Mouse (Mus musculus): Measurements from ENCODE around the gene Praf2.
"Not testable (repeated sequence)": the region's sequence is repeated elsewhere in the genome, so short reads cannot be mapped to it uniquely, and the experiment has no call there.

The Praf2 gene

GRCm38 (mm10) chrX:7740082-7740819 lies 12.0 kb downstream of the Praf2 start:
- DNase-seq: no peak

- DNase-seq: no peak
Observed at GRCm38 (mm10) chrX:7741103-7741502, 12.9 kb downstream of the Praf2 start.

- DNase-seq: no peak
Observed at GRCm38 (mm10) chrX:7743470-7743869, 15.2 kb downstream of the Praf2 start.

- no peak for DNase-seq
Observed at GRCm38 (mm10) chrX:7744940-7745339, 16.7 kb downstream of the Praf2 start.

- no peak for DNase-seq
Observed at GRCm38 (mm10) chrX:7745429-7745828, 17.2 kb downstream of the Praf2 start.

GRCm38 (mm10) chrX:7750432-7751116 lies 22.3 kb downstream of the Praf2 start, which contains the start of gene Ccdc120:
Gene Ccdc120 (minus strand): TSS chrX:7750905.
- peak; percentile 75 for DNase-seq

GRCm38 (mm10) chrX:7753627-7754026 lies 25.4 kb downstream of the Praf2 start:
- DNase-seq: not testable (repeated sequence)

GRCm38 (mm10) chrX:7762137-7762920 lies 34.1 kb downstream of the Praf2 start, which contains the start of gene Tfe3:
Gene Tfe3 (plus strand): TSS chrX:7762560.
- peak; percentile 87 for DNase-seq

- no peak for DNase-seq
Observed at GRCm38 (mm10) chrX:7762921-7763197, 34.6 kb downstream of the Praf2 start.

GRCm38 (mm10) chrX:7763631-7764393 lies 35.6 kb downstream of the Praf2 start:
- peak; percentile 6 for DNase-seq

- DNase-seq: no peak
Observed at GRCm38 (mm10) chrX:7764657-7765280, 36.5 kb downstream of the Praf2 start.

- no peak for DNase-seq
Observed at GRCm38 (mm10) chrX:7765281-7765670, 37.0 kb downstream of the Praf2 start.

GRCm38 (mm10) chrX:7765764-7766163 lies 37.5 kb downstream of the Praf2 start:
- DNase-seq: peak; percentile 37

- DNase-seq: no peak
Observed at GRCm38 (mm10) chrX:7769302-7770017, 41.2 kb downstream of the Praf2 start.

GRCm38 (mm10) chrX:7772766-7773165 lies 44.5 kb downstream of the Praf2 start:
- DNase-seq: no peak

GRCm38 (mm10) chrX:7775501-7776205 lies 47.4 kb downstream of the Praf2 start:
- DNase-seq: no peak

- peak; percentile 35 for DNase-seq
Observed at GRCm38 (mm10) chrX:7776329-7777082, 48.3 kb downstream of the Praf2 start.

- no peak for DNase-seq
Observed at GRCm38 (mm10) chrX:7778450-7779244, 50.4 kb downstream of the Praf2 start.

GRCm38 (mm10) chrX:7779294-7779693 lies 51.1 kb downstream of the Praf2 start:
- no peak for DNase-seq

Measured in right cerebral cortex, postnatal 25 days (tissue).